Mouse (Mus musculus) kidney, embryonic 14.5 days (tissue): Measurements from ENCODE around the gene Acvr1b. TPM values are rescaled to one million over a fixed set of nuclear protein-coding genes. Genes with fewer than 3 reads are reported as not detected.

Experiments used
- ATAC-seq: fragments of 200-750 bp; cut with Nextera tagmentation; 2 replicates; pipeline ENCODE4 v1.8.0; 2017; ENCODE audit warnings: moderate number of reproducible peaks, mild to moderate bottlenecking, moderate TSS enrichment, moderate library complexity; ENCODE audit not compliant: low FRiP score, low TSS enrichment
- H3K27ac ChIP-seq: fragments of 300-500 bp; sonication (generic); 2 replicates; pipeline ENCODE4 v1.5.1; 2014; ENCODE audit warnings: low read depth, mild to moderate bottlenecking, low read length, moderate library complexity, mixed read lengths
- H3K27me3 ChIP-seq: fragments of 300-500 bp; sonication (generic); 2 replicates; pipeline ENCODE4 v1.6.1; 2014; ENCODE audit warnings: mild to moderate bottlenecking, low read length; ENCODE audit not compliant: control insufficient read depth, insufficient read depth
- H3K36me3 ChIP-seq: fragments of 300-500 bp; sonication (generic); 2 replicates; pipeline ENCODE4 v1.6.1; 2014; ENCODE audit warnings: low read length, mixed read lengths; ENCODE audit not compliant: control insufficient read depth, insufficient read depth
- H3K4me1 ChIP-seq: fragments of 300-500 bp; sonication (generic); 2 replicates; pipeline ENCODE4 v1.6.1; 2014; ENCODE audit warnings: low read length, mixed read lengths; ENCODE audit not compliant: control insufficient read depth, insufficient read depth
- H3K4me2 ChIP-seq: fragments of 300-500 bp; sonication (generic); replicated peaks from 2 replicates; pipeline ENCODE4 v1.6.1; 2014; ENCODE audit warnings: low read depth, mild to moderate bottlenecking, low read length
- H3K4me3 ChIP-seq: fragments of 300-500 bp; sonication (generic); 2 replicates; pipeline ENCODE4 v1.5.1; 2014; ENCODE audit warnings: mild to moderate bottlenecking, low read length
- H3K9ac ChIP-seq: fragments of 300-500 bp; sonication (generic); 2 replicates; pipeline ENCODE4 v1.6.1; 2014; ENCODE audit warnings: low read depth, mild to moderate bottlenecking, low read length, moderate library complexity
- H3K9me3 ChIP-seq: fragments of 300-500 bp; sonication (generic); 2 replicates; pipeline ENCODE4 v1.6.1; 2016; ENCODE audit warnings: low read length; ENCODE audit not compliant: control insufficient read depth
- WGBS: fragments of 180-500 bp; shearing (Covaris S2); extraction: QIAGEN DNeasy Blood & Tissue Kit; methylation state at CpG from one replicate; pipeline ENCODE4 v1.1.7; 2014; 5-methylcytosine and 5-hydroxymethylcytosine counted together
- polyA plus RNA-seq: library from polyadenylated mRNA; unstranded; fragments of >200 nt; fragmentation: Nextera tagmentation; extraction: Ambion mirVana; gene quantifications from 2 replicates; pipeline ENCODE4 v1.2.1, GENCODE M21; 2014

The Acvr1b gene
- polyA plus RNA-seq, 1 experiment from 2014 or later, result 7.2 TPM

- H3K4me1 ChIP-seq, result peaks cover 6% of the 10 kb centered on the region; the same call in 1 of the 2 replicates
Observed at GRCm38 (mm10) chr15:101233183-101233582, 59.3 kb downstream of the Acvr1b start.

GRCm38 (mm10) chr15:101233641-101234275, 59.9 kb downstream of the Acvr1b start:
- no peak for ATAC-seq
- Histone ChIP-seq H3K36me3 (peaks cover 24% of the 10 kb centered on the region; the same call in 1 of the 2 replicates), H3K9ac (no peak overlapping the region), H3K27me3 (0 out of 2 replicates have a peak, but pooled peaks cover 3% of the 10 kb centered on the region), H3K4me1 (0 out of 2 replicates have a peak, but pooled peaks cover 3% of the 10 kb centered on the region), H3K9me3 (no peaks in the 10 kb centered on the region), H3K27ac (no peak overlapping the region), H3K4me2 (no peak overlapping the region), H3K4me3 (no peak overlapping the region)
- 30% methylated on average over 11 of the region's 11 CpGs for WGBS

More at GRCm38 (mm10) chr15:101233183-101233582, 59.3 kb downstream of the Acvr1b start:
- Histone ChIP-seq H3K4me2 (no peak overlapping the region), H3K27ac (no peak overlapping the region), H3K4me3 (no peak overlapping the region), H3K36me3 (peaks cover 24% of the 10 kb centered on the region; the same call in 1 of the 2 replicates), H3K27me3 (0 out of 2 replicates have a peak, but pooled peaks cover 3% of the 10 kb centered on the region), H3K9ac (no peak overlapping the region), H3K9me3 (no peaks in the 10 kb centered on the region)
- no peak for ATAC-seq
- WGBS, result 79% methylated on average over 3 of the region's 3 CpGs

GRCm38 (mm10) chr15:101234611-101235341, 60.9 kb downstream of the Acvr1b start:
- 75% methylated on average over 10 of the region's 10 CpGs for WGBS
- ATAC-seq, result no peak
- H3K4me1 ChIP-seq, result 0 out of 2 replicates have a peak, but pooled peaks cover 3% of the 10 kb centered on the region

GRCm38 (mm10) chr15:101235342-101235698, 61.5 kb downstream of the Acvr1b start:
- 0 out of 2 replicates have a peak, but pooled peaks cover 3% of the 10 kb centered on the region for H3K27me3 ChIP-seq
- H3K27ac ChIP-seq, result 0 out of 2 replicates have a peak overlapping the region, but pooled peaks have one; percentile 21
- H3K9me3 ChIP-seq, result no peaks in the 10 kb centered on the region
- no peak overlapping the region for H3K9ac ChIP-seq
- no peak for ATAC-seq
- 35% methylated on average over 5 of the region's 5 CpGs for WGBS
- H3K4me2 ChIP-seq, result no peak overlapping the region
- H3K4me1 ChIP-seq, result 0 out of 2 replicates have a peak, but pooled peaks cover 3% of the 10 kb centered on the region
- no peak overlapping the region for H3K4me3 ChIP-seq
- H3K36me3 ChIP-seq, result peaks cover 15% of the 10 kb centered on the region; the same call in 1 of the 2 replicates

More at GRCm38 (mm10) chr15:101234611-101235341, 60.9 kb downstream of the Acvr1b start:
- no peak overlapping the region for H3K27ac ChIP-seq
- H3K9me3 ChIP-seq, result no peaks in the 10 kb centered on the region
- no peak overlapping the region for H3K4me3 ChIP-seq
- 0 out of 2 replicates have a peak, but pooled peaks cover 3% of the 10 kb centered on the region for H3K27me3 ChIP-seq
- H3K4me2 ChIP-seq, result no peak overlapping the region
- H3K9ac ChIP-seq, result no peak overlapping the region
- peaks cover 20% of the 10 kb centered on the region; the same call in 1 of the 2 replicates for H3K36me3 ChIP-seq

- peak; percentile 17; the same call in 1 of the 2 replicates for ATAC-seq
- WGBS, result 24% methylated on average over 12 of the region's 12 CpGs
- H3K4me2 ChIP-seq, result 0 out of 2 replicates have a peak overlapping the region, but pooled peaks have one; percentile 1
- 0 out of 2 replicates have a peak, but pooled peaks cover 3% of the 10 kb centered on the region for H3K4me1 ChIP-seq
- H3K9me3 ChIP-seq, result no peaks in the 10 kb centered on the region
- no peak overlapping the region for H3K4me3 ChIP-seq
- H3K36me3 ChIP-seq, result peaks cover 12% of the 10 kb centered on the region; the same call in 1 of the 2 replicates
- H3K9ac ChIP-seq, result no peak overlapping the region
- 0 out of 2 replicates have a peak overlapping the region, but pooled peaks have one; percentile 21 for H3K27ac ChIP-seq
- 0 out of 2 replicates have a peak, but pooled peaks cover 3% of the 10 kb centered on the region for H3K27me3 ChIP-seq
Observed at GRCm38 (mm10) chr15:101235728-101236327, 62.0 kb downstream of the Acvr1b start.

- no peak for ATAC-seq
- 0 out of 2 replicates have a peak, but pooled peaks cover 10% of the 10 kb centered on the region for H3K4me1 ChIP-seq
- WGBS, result 8% methylated on average over 3 of the region's 3 CpGs
Observed at GRCm38 (mm10) chr15:101236878-101237277, 63.0 kb downstream of the Acvr1b start.

DNA sequence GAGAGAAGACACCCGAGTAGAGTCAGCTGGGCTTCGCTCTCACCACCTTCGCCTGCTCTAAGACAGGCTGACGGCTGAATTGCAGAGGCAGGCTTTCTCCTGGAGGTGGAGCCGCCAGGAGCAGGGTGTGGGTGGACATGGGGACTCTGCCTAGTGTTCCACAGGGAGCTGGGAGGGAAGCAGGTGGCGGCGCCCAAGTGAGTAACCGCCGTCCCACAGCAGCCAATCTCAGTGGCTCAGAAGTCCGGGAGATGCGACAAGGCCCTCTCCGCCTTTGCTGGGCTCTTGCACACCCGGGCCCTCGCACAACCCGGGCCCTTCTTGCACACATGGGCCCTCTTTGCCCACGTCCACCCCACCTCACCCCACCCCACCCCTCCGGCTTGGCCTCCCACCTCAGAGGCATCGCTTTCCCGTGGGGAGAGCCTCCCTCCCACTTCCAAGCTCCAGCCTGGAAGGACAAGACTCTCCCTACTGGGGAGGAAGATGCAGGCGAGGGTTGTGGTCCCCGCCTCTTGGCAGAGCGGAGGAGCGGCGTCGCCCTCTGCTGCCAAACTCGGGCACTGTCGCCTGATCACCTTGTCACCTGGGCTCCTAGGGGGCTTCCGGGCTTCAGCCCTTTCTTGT, 65.1 kb downstream of the Acvr1b start:
- Histone ChIP-seq H3K4me2 (peak overlapping the region; percentile 64), H3K4me3 (peak overlapping the region; percentile 31), H3K27ac (no peak overlapping the region), H3K9me3 (no peaks in the 10 kb centered on the region), H3K9ac (peak overlapping the region; percentile 50), H3K27me3 (0 out of 2 replicates have a peak, but pooled peaks cover 3% of the 10 kb centered on the region), H3K36me3 (no peaks in the 10 kb centered on the region), H3K4me1 (0 out of 2 replicates have a peak, but pooled peaks cover 12% of the 10 kb centered on the region)
- ATAC-seq, result peak; percentile 48
- 5% methylated on average over 27 of the region's 28 CpGs for WGBS

More at GRCm38 (mm10) chr15:101236878-101237277, 63.0 kb downstream of the Acvr1b start:
- Histone ChIP-seq H3K4me2 (no peak overlapping the region), H3K4me3 (no peak overlapping the region), H3K9ac (no peak overlapping the region), H3K36me3 (0 out of 2 replicates have a peak, but pooled peaks cover 2% of the 10 kb centered on the region), H3K27ac (no peak overlapping the region), H3K27me3 (0 out of 2 replicates have a peak, but pooled peaks cover 3% of the 10 kb centered on the region), H3K9me3 (no peaks in the 10 kb centered on the region)

GRCm38 (mm10) chr15:101239821-101240220, 66.0 kb downstream of the Acvr1b start:
- 65% methylated on average over 8 of the region's 8 CpGs for WGBS
- H3K4me2 ChIP-seq, result no peak overlapping the region
- H3K4me3 ChIP-seq, result no peak overlapping the region
- no peaks in the 10 kb centered on the region for H3K36me3 ChIP-seq
- H3K27ac ChIP-seq, result no peak overlapping the region
- H3K4me1 ChIP-seq, result 0 out of 2 replicates have a peak, but pooled peaks cover 12% of the 10 kb centered on the region
- no peaks in the 10 kb centered on the region for H3K9me3 ChIP-seq
- H3K27me3 ChIP-seq, result 0 out of 2 replicates have a peak, but pooled peaks cover 3% of the 10 kb centered on the region
- ATAC-seq, result no peak
- H3K9ac ChIP-seq, result no peak overlapping the region
